Mouse (Mus musculus): ENCODE results near the gene Dpp6.
A peak's percentile ranks its signal among the peaks of the same experiment; 100 is the strongest.
"Not testable (repeated sequence)": the region's sequence is repeated elsewhere in the genome, so short reads cannot be mapped to it uniquely, and the experiment has no call there.

Dpp6 gene

DNA sequence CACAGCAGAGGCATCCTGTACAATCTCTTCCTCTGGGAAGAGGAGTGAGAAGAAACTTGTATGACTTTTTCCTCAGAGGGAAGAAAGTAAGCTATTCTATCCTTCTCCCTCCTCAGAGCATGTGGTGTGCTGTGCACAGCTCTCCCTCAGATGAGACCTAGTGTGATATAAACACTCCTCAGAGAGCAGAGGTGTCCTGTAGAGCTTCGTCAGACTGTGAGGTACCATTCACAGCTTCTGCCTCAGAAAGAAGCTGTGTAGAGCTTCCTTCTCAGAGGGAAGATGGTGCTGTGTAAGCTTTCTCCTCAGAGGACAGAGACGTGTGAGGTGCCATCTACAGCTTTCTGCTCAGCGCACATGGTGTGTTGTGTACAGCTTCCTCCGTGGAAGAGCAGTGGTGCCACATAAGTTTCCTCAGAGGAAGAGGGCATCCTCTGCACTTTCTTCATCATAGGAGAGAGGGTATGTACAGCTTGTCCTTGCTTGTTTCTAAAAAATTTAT lies 658.0 kb downstream of the Dpp6 start:
- no peak for DNase-seq (ENCODE audit: low spot score in 2 of 2)

DNA sequence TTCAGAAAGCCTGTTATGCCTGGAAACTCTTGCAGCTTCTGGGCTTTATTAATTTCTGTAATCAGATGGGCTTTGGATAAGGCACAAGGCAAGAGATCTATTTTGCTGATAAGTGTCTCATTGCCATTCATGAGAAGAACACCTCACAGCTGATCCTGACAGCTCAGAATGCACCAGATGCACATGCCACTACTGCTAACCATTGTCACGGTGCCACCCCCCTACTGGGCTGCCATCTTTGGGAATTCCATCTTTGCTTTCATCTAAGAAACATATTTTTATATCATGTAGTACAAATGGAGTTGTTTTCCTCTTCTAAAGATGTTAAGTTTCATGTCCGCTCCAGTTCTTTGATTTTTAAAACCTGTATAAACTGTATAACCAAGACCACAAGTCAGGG lies 664.7 kb downstream of the Dpp6 start:
- DNase-seq (ENCODE audit: low spot score in 2 of 2) = no peak

DNA sequence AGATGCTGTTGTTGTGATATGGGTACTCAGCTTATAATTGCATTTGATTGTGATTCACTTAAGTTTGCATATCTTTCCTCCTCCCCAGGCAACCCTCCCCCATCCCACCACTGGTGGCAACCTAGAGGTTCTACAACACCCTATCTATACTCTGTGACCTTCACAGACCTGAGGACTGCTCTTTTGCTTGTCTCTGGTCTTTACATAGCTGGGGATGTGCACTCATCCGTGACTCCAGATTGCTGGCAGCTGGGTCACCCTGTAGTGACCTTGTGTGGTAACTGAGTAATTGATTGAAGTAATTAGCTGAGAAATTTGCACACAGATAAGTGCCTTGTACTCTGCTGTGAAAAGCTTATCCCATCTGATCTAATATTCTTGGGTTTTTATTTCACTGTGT lies 669.1 kb downstream of the Dpp6 start:
- DNase-seq (ENCODE audit: low spot score in 2 of 2) = no peak

DNA sequence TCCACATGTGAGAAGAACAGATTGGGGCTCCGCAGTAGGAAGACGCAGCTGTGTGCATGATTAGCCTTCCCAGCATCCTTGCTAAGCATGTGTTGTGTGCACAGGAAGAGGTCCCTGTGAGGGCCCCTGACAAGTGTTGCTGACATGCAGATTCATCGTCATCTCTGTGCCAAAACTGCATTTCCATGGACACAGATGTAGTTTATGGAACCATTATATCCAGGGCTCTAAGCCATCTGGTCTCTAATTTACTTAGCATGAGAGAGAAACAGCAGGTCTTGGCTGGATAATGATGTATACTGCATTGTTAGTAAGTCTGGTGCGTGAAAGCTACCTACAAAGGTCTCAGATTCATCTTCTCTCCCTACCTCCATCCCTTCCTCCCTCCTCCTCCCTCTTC lies 673.9 kb downstream of the Dpp6 start:
- DNase-seq (ENCODE audit: low spot score in 2 of 2) = no peak

DNA sequence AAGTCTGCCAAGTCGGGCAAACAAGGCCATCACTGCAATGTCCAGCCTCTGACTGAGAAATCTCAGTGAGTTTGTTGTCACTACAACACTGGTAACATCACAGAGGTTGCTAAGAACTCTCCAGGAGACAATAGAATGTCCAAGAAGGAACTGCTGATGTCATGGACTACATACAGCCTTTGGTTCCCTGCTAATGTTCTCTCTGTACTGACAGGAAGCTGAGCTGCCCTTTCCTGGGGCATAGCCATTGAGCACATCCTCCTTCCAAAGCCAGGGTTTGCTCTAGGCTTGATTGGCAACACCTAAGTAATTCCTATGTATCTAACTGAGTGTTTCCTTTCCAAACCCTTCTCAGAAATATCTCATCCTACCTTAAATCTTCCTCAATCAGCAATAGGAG lies 684.3 kb downstream of the Dpp6 start, which contains the start of gene Speer4b:
Gene Speer4b, minus strand, starts transcription at position 101 of the 400 bp plus-strand sequence.
- not testable (repeated sequence) for DNase-seq (ENCODE audit: low spot score in 2 of 2)

DNA sequence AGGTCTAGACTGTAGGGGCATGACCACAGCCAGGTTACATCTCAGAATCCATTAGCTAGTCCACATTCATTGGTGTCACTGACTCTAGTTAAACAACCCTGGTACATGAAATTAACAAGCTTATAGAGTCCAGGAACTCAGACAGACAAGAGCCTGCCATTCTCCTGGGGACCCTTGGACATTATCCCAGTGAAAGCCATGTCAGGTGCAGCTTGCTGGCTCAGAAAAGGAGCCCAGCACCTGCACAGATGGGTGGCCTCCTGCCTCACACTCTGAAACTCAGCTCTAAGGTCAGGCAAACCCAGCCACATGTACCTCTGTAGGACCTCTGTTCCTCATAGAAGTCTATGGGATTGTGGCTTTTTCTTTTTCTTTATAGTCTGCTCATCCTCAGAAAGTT lies 701.7 kb downstream of the Dpp6 start:
- DNase-seq (ENCODE audit: low spot score in 2 of 2) = no peak

DNA sequence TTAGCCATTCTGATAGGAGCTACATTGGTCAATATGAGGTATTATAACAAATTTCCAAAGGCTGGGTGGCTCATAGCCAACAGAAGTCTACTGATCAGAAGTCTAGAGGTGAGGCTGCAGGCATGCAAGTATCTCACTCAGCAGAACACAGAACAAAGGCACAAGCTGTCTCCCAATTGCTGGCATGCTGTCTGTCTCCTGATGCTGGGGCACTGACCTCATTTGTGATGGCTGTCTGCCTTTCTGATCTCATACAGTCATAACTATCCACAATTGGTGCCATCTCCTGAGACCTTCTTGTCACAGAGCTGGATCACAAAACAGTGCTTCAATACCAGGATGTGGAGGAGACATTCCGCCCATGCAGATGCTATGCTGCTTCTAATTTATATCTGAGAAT lies 709.9 kb downstream of the Dpp6 start:
- DNase-seq (ENCODE audit: low spot score in 2 of 2) = no peak

DNA sequence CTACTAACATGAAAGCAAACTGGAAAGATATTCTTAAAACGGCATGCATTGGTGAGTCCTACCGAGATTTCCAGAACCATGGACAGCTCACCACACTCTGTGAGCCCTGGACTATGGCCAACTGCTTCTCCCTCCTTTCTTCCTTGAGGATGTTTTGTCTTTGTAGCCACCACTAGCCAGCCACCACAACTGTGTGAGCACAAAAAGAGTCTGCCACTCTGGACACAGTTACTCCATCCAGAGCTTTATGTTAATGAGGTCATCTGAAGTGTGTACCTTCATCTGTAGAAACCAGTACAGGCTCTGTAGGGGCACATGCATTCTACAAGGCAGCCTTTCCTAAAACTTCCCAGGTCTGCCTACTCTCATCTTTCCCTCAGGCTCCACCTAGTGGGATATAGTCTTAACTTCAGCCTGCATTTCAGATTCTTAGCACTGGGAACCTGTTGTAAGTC lies 727.8 kb downstream of the Dpp6 start:
- DNase-seq (ENCODE audit: low spot score in 2 of 2) = peak; percentile 44 to 51

DNA sequence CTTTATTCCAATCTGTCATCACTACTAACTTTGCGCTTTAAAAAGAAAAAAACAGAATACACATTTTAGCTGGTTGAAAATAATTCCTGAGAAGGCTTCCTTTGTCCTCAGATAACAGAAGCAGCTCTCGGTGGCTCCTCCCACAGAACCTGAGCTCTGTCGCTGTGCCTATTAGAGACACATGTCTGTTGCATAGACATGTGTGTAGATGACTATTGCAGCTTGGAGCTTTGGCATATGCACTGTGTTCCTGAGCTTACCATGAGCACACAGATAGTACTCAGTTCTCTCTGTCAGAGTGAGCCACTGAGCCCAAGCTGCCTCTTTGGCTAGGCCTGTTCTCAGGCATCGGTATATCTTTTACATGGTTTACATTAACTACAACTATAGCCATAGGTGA lies 732.3 kb downstream of the Dpp6 start:
- no peak for DNase-seq (ENCODE audit: low spot score in 2 of 2)

DNA sequence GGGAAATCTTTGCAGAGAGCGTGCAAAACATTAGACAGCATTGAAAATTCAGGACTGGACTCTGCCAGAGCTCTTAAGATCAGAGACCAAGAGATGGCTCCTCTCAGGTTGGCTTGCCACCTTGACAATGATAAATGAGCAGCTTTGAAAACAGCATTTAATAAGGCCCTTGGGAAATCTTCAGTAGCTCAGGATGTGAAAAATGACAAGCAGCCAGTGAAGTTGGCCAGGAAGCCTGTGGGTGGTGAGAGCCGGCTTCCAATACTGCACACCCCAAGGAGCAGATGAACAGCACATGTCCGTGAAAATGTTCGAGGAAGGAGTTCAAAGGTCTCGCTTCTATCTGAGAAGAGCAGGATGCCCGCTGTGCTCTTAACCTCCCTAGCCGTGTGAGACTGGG lies 748.7 kb downstream of the Dpp6 start:
- DNase-seq (ENCODE audit: low spot score in 2 of 2) = no peak

DNA sequence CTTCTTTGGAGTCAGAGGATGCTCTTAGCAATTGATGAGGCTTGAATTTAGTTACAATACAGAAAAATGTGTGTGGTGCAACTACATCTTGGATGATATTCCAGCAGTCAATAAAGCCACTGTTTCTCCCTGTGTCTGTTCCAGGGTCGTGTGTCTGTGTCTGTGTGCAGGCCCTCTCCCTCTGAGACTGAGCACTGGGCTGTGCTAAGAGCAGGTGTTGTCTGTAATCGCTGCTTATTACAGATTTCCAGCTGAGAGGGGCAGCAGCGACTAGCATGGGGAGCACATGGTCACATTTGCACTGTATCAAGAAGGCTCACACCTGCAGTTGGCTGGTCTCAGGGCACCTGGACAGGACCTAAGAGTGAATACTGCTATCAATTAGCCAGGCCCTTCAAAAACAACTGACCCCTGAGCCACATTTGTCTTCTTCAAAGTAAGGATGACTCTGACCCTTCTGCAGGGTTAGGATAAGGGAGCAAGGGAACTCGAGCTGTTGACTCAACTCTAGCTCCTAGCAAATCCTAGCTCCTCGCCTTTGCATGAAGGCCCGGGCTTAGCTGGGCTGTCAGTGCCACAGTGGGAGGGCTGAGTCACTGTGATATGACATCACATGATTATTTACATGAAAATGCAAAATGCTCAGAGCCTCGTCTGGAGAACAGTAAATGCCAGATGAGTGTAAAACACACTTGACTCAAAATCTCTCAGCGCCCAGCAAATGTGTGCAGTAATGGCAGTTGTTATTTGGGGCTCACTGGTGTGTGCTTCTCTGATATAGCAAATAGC lies 771.2 kb downstream of the Dpp6 start:
- no peak for DNase-seq (ENCODE audit: low spot score in 2 of 2)

DNA sequence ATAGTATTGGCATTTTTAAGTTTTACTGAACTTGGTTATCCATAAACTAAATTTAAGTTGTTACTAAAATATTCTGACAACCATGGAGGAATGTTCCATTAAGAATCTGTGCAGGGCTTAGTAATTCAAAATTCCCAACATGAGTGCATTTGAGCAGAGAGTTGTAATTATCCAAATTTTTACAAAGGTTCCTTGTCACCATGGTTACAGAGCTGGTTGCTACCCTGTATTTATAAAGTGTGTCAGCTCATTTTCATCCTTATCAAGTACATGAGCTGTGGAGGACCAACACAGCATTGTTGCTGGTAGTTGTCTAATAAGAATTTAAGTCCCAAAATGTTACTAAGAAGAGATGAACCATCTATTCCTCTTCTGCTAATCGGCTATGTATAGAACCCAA lies 787.1 kb downstream of the Dpp6 start:
- DNase-seq (ENCODE audit: low spot score in 2 of 2) = no peak

DNA sequence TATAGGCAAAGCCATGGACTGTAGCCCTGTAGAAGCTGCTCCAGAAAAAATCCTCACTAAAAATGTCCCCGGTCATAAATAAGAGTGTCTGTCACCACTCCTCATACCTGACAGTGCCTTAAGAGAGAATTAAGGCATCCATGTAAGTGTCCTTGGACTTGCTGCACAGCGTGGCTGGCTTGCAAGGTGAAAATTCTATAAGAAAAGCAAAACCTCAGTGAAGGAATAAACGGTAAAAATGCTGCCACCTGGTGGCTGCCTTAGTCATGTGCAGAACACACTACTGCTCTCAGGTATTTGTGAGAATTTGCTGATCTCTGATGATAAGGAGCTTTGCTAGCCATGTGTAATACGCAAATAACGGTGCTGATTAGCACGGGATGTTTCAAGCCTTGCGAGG lies 798.8 kb downstream of the Dpp6 start:
- DNase-seq (ENCODE audit: low spot score in 2 of 2) = peak; percentile 77 to 86

DNA sequence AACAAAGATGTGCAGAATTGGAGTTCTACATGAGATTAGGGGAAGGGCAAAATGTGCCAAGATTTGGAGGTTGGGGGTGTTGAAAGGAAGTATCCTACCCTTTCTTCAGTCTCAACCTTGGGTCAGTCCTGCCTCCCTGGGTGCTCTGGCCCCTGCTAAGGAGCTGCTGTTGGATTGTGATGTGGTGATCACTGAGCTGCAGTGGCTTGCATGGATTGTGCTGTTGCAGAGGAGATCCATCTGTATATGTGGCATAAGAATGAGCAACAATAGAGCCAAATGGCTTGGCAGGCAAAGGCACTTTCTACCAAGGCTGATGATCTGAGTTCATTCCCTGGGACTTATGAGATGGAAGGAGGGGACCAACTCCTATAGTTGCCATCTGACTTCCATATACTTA lies 804.8 kb downstream of the Dpp6 start:
- peak in 1 of 2 experiments; percentile 7 for DNase-seq (ENCODE audit: low spot score in 2 of 2)

DNA sequence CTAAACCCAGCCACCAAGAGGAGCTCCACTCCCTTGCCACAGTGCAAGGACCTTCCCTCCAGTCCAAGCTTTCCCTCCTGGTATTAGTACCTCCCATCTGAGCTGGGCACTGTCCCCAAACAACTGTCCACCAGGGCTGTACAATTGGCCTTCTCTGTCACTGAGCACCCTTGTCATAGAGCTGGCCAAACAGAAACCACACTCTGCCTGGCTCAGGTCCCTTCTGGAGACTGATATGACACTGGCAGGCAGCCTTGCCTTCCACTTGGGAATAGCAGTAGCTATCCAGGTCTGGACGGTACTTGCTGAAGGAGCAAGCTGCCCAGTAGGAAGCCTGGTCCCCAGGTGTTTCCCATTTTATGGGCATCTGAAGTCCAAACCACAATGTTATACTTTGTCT lies 806.9 kb downstream of the Dpp6 start:
- peak in 1 of 2 experiments; percentile 16 for DNase-seq (ENCODE audit: low spot score in 2 of 2)

DNA sequence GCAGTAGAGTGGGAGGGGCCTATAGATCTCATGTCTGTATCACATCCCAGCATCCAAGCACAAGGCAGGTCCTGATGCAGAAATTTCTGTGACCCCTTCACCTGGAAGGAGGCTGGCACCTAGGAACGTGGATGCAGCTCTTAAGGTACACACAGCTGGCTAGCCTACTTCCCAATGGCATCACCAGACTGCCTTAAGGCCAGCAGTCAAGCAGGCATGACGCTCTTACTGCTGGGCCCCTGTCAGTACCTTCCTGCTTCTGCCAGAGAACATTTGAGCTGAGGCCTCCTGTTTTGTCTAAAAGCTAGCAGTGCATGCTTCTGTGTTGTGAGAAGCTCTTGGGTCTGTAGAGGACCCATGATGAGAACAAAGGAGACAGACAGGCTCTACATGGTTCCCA lies 815.1 kb downstream of the Dpp6 start:
- peak in 1 of 2 experiments; percentile 9 for DNase-seq (ENCODE audit: low spot score in 2 of 2)

DNA sequence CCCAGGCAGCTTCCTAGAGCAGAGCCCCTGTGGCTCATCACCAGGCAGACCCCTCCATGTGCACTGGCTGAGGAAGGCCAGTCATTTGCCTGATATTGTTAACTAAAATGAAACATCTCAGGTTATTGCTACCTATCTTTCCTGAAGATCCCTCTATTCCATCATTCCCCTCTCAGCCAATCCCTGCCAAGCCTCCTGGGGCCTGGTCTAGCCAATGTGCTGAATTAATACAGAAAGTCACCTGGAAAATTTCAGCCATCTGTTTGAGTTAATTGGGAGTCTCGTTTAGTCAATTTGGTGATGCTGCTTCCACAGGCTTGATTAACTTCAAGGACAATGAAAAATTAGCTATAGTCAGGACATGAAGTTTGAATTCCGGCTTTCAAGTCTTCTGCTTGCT lies 818.9 kb downstream of the Dpp6 start:
- peak in 1 of 2 experiments; percentile 14 for DNase-seq (ENCODE audit: low spot score in 2 of 2)

DNA sequence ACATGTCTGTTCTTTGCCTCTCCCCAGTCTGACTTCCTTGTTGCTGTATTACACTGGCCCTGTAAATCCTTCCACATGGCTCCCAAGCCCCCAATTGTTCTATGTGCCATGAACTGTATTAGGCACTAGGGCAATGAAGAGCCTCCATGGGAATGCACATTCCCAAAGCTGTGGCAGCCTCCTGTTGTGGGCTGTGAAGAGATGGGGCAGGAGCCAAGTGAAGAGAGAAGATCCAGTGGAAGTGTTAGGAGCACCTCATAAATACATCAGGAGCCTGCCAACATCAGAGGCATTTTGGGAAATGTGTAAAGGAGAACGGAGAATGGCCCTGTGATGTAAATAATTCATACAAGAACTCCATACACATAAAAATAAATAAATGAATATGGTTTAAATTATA lies 824.9 kb downstream of the Dpp6 start:
- peak; percentile 38 to 55 for DNase-seq (ENCODE audit: low spot score in 2 of 2)

DNA sequence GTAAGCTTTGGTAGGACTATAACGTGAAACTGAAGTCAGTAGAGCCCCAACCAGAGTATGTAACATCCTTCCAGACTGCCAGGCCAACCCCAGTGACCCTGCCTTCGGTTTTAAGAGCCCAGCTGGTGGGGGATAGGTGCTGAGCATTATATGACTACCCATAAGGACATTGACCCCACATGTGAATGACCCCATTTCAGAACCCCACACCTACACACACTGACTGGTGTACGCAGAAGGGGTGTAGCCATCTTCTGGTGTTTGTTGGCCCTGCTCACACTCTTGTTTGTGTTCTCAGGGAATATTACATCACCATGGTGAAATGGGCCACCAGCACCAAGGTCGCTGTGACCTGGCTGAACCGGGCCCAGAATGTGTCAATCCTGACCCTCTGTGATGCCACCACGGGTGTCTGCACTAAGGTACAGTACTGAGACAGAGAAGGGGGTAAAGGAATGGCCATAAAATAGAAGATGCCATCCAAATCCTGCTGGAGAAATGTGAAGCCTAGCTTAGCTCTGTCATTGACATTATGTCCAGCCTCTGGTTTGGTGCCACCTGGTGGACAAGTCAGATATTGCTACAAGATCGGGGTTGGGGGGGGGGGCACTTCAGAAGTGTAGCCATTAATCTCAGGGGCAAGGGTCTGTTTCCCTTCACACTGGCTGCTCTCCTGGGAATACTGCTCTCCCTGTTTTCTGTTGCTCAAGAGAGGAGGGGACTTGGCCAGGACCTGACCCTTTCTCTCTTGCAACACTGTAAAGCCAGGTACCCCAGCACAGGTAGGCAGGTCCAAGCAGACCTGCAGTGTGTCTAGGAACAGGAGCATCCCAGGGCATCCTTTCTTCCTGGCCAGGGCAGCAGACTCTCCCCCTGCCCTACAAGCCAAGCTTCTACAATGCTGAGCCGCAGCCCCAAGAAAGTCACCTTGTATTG lies 835.1 kb downstream of the Dpp6 start:
- DNase-seq (ENCODE audit: low spot score in 2 of 2) = no peak

DNA sequence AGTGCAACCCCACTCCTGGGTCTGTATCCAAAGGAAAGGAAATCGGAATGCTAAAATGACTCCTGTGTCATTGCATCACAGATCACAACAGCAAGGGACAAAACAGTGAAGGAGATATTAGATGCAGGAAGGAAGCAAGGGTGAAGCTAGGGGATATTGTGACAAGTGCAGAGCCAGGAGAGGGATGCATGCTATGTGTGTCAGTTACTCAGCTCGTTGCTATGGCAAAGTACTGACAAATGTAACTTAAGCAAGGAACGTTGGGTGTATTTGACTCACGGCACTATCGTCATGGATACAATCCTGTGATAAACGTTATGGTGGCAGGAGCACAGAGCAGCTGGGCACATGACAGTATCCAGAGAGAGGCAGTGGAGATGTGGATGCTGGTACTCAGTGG lies 839.1 kb downstream of the Dpp6 start:
- DNase-seq (ENCODE audit: low spot score in 2 of 2) = no peak

DNA sequence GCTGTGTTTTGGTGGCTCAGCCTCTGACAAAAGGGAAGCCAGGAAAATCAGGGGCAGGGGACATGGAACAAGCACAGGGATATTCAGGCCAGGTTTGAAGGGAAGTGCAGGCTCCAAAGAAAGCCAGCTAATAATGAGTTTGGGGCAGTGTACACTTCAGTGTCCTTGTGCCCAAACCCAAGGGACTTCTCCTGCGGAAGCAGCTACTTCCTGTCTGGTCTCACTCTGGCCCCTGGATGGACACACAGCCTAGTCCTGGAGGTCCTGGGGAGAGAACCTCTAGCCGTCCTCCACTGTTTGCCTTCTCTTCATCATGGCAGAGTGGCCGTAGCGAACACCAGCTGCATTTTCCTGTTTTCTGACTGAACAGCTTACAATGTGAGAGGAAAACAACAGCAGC lies 840.7 kb downstream of the Dpp6 start:
- DNase-seq (ENCODE audit: low spot score in 2 of 2) = no peak

DNA sequence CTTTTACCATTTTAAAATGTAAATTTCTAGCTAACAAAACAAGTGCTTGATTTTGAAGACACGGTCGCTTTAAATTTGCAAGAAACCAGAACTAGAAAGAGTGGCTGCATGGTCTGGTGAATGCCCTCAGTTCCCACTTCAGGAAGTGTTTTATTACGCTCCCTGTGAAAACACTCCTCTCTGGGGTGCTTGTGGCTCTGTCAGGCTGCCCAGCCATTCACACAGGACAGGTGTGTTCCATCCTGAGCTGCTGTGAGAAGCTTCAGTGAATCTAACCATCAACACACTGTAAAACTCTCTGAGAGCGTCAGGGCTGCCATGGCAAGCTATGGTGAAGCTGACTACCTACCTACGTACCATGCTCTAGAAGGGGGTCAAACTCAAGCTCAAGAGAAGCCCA lies 841.2 kb downstream of the Dpp6 start:
- DNase-seq (ENCODE audit: low spot score in 2 of 2) = no peak

DNA sequence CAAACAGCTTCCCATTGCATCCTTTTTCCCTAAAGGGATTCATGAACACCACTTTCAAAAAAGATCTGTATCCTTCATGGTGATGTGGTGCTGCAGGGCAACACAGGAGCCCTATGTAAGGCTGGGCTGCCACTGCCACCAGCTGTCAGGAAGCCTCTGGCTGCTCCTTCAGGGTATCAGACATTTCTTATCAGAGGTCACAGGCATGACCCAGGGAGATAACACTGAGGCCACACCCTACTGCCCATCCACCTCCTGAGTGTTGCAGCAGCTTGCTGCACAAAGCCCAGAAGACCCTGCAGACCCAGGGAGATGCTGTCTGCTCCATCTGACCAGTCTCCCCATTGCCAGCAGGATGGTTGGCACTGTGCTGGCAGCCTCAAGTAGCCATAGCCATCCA lies 841.6 kb downstream of the Dpp6 start:
- DNase-seq (ENCODE audit: low spot score in 2 of 2) = no peak
